Comparison of ENCODE assay signal across 8 mouse cellular contexts in the genomic region with DNA sequence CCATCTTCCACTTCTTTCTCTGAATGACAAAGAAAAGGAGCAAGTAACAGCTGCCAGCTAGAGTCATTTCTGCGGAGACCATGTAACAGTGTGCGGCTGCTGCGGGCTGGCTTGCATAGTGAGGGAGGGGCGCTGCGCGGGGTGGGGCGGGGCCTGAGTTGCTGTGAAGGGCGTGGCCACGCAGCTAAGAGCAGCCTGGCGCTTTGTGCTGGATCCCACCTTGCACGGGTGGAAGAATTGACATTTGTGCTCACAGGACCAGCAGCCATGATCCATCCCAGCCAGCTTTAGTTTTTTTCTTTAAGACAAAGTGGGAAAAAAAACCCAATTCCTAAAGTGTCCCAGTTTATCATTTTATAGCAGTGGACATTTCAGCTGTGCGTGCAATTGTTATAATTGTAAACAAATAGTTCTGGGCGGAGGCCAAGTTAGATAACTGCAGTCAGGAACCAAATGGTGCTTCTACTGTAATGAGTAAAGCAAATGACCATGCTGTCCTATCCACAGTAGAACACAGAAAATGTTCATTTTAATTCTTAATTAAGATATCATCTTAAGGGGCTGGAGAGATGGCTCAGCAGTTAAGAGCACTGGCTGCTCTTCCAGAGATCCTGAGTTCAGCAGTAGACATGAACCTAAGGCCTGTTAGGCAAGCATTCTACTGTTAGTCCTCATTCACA. TPM values are rescaled to one million over a fixed set of nuclear protein-coding genes. Genes with fewer than 3 reads are reported as not detected.
A peak's percentile ranks its signal among the peaks of the same experiment; 100 is the strongest.
DNase-seq lines count a peak whose midpoint lies in the region; ATAC-seq lines count a peak whose summit lies in the region.

No protein-coding gene starts in this region.

- peaks cover 5% of the 10 kb centered on the region; the same call in 1 of the 2 replicates for H3K9me3 ChIP-seq in forebrain, embryonic 16.5 days (ENCODE audit: control insufficient read depth, low read length)
- H3K9me3 ChIP-seq in hindbrain, embryonic 15.5 days = no peaks in the 10 kb centered on the region
- no peaks in the 10 kb centered on the region for H3K9me3 ChIP-seq in liver, embryonic 15.5 days (replicated peaks)
- no peaks in the 10 kb centered on the region for H3K9me3 ChIP-seq in neural tube, embryonic 11.5 days (ENCODE audit: control insufficient read depth, low read length)

- peak overlapping the region; percentile 44 for H3K9ac ChIP-seq in forebrain, embryonic 16.5 days (replicated peaks; ENCODE audit: low read depth, low read length)
- H3K9ac ChIP-seq in hindbrain, embryonic 15.5 days = peak overlapping the region; percentile 20; the same call in 1 of the 2 replicates
- H3K9ac ChIP-seq in liver, embryonic 15.5 days = peak overlapping the region; percentile 21; the same call in 1 of the 2 replicates
- no peak overlapping the region; the same call in 1 of the 2 replicates for H3K9ac ChIP-seq in neural tube, embryonic 11.5 days (ENCODE audit: low read length)

- peak overlapping the region; percentile 56 for H3K4me2 ChIP-seq in forebrain, embryonic 16.5 days (ENCODE audit: low read length)
- peak overlapping the region; percentile 53 for H3K4me2 ChIP-seq in hindbrain, embryonic 15.5 days
- H3K4me2 ChIP-seq in liver, embryonic 15.5 days = peak overlapping the region; percentile 75
- peak overlapping the region; percentile 10 for H3K4me2 ChIP-seq in neural tube, embryonic 11.5 days (ENCODE audit: low read depth)

- H3K27me3 ChIP-seq in forebrain, embryonic 16.5 days (replicated peaks; ENCODE audit: control insufficient read depth, insufficient read depth, low read length) = no peaks in the 10 kb centered on the region
- H3K27me3 ChIP-seq in hindbrain, embryonic 15.5 days = no peaks in the 10 kb centered on the region
- no peaks in the 10 kb centered on the region for H3K27me3 ChIP-seq in liver, embryonic 15.5 days
- no peaks in the 10 kb centered on the region for H3K27me3 ChIP-seq in neural tube, embryonic 11.5 days (ENCODE audit: control insufficient read depth, insufficient read depth, low read length)

- H3K4me3 ChIP-seq in forebrain, embryonic 16.5 days (replicated peaks; ENCODE audit: low read length) = peak overlapping the region; percentile 22
- H3K4me3 ChIP-seq in hindbrain, embryonic 15.5 days = peak overlapping the region; percentile 26
- peak overlapping the region; percentile 48 for H3K4me3 ChIP-seq in liver, embryonic 15.5 days (replicated peaks)
- no peak overlapping the region for H3K4me3 ChIP-seq in neural tube, embryonic 11.5 days (ENCODE audit: low read depth, low read length)

- DNase-seq in right cerebral cortex, adult 18-20 months = peak; percentile 17
- no peak for DNase-seq in right cerebral cortex, postnatal 36 days (ENCODE audit: low spot score in 2 of 2)
- DNase-seq in cerebellum, adult 18-20 months = peak; percentile 52 to 63
- peak; percentile 86 for DNase-seq in neural tube, embryonic 11.5 days (ENCODE audit: low spot score)
- no peak for DNase-seq in adipocyte (ENCODE audit: low spot score)

- peaks cover 10% of the 10 kb centered on the region for H3K4me1 ChIP-seq in forebrain, embryonic 16.5 days (replicated peaks; ENCODE audit: control insufficient read depth, insufficient read depth, low read length)
- peaks cover 16% of the 10 kb centered on the region for H3K4me1 ChIP-seq in hindbrain, embryonic 15.5 days (replicated peaks)
- H3K4me1 ChIP-seq in liver, embryonic 15.5 days (replicated peaks) = peaks cover 51% of the 10 kb centered on the region
- no peaks in the 10 kb centered on the region for H3K4me1 ChIP-seq in neural tube, embryonic 11.5 days (ENCODE audit: control insufficient read depth, insufficient read depth, low read length)

- ATAC-seq in forebrain, embryonic 16.5 days = peak; percentile 99
- ATAC-seq in hindbrain, embryonic 15.5 days (ENCODE audit: low FRiP score, low read depth) = peak; percentile 97
- ATAC-seq in liver, embryonic 15.5 days (ENCODE audit: insufficient read depth) = peak; percentile 84
- peak; percentile 97 for ATAC-seq in neural tube, embryonic 11.5 days (ENCODE audit: insufficient read depth, low FRiP score, low TSS enrichment)

- no peaks in the 10 kb centered on the region for H3K36me3 ChIP-seq in forebrain, embryonic 16.5 days (ENCODE audit: control insufficient read depth, insufficient read depth)
- no peaks in the 10 kb centered on the region for H3K36me3 ChIP-seq in hindbrain, embryonic 15.5 days
- H3K36me3 ChIP-seq in liver, embryonic 15.5 days (replicated peaks) = no peaks in the 10 kb centered on the region
- no peaks in the 10 kb centered on the region for H3K36me3 ChIP-seq in neural tube, embryonic 11.5 days (ENCODE audit: control insufficient read depth, insufficient read depth, low read length)

- peak overlapping the region; percentile 42 for H3K27ac ChIP-seq in forebrain, embryonic 16.5 days (ENCODE audit: low read length)
- peak overlapping the region; percentile 59 for H3K27ac ChIP-seq in hindbrain, embryonic 15.5 days (replicated peaks)
- 0 out of 2 replicates have a peak overlapping the region, but pooled peaks have one; percentile 29 for H3K27ac ChIP-seq in liver, embryonic 15.5 days (replicated peaks)
- 0 out of 2 replicates have a peak overlapping the region, but pooled peaks have one; percentile 10 for H3K27ac ChIP-seq in neural tube, embryonic 11.5 days (ENCODE audit: low read depth, low read length)

- WGBS in forebrain, embryonic 16.5 days = 8% methylated on average over 13 of the region's 13 CpGs
- 10% methylated on average over 13 of the region's 13 CpGs for whole genome bisulfite sequencing in hindbrain, embryonic 15.5 days
- WGBS in liver, embryonic 15.5 days (ENCODE audit: insufficient replicate concordance) = 3% methylated on average over 13 of the region's 13 CpGs
- 12% methylated on average over 13 of the region's 13 CpGs for WGBS in neural tube, embryonic 11.5 days

RNA-seq across cellular contexts. Expression of a gene that starts 18.4 kb away (rescaled TPM):
- polyA plus RNA-seq in forebrain, embryonic 16.5 days (2015; fragmentation: Nextera tagmentation; extraction: Ambion mirVana) = 30.3 and 38.0 TPM in 2 replicates
- 27.9 and 33.5 TPM in 2 replicates for polyA plus RNA-seq in hindbrain, embryonic 15.5 days (2015; fragmentation: Nextera tagmentation; extraction: Ambion mirVana)
- polyA plus RNA-seq in liver, embryonic 15.5 days (2015; fragmentation: Nextera tagmentation; extraction: Ambion mirVana) = 36.0 and 41.3 TPM in 2 replicates
- 22.3 and 25.7 TPM in 2 replicates for polyA plus RNA-seq in neural tube, embryonic 11.5 days (2014; fragmentation: Nextera tagmentation; extraction: Ambion mirVana)

Comparison
In these comparisons a context has a peak if more than half of its experiments do, and no peak if none do; other contexts are left out.
1. DNase-seq: peak in right cerebral cortex, adult 18-20 months (single experiment), cerebellum, adult 18-20 months (2 of 2) and neural tube, embryonic 11.5 days (single experiment); none in right cerebral cortex, postnatal 36 days (0 of 2) and adipocyte (single experiment).
2. H3K4me2 ChIP-seq: peak in every context shown above with its lines; median percentile 75 in liver, embryonic 15.5 days; 56 in forebrain, embryonic 16.5 days; 53 in hindbrain, embryonic 15.5 days; 10 in neural tube, embryonic 11.5 days.
3. Peak in every context shown above with its lines, with median percentiles within 50 percentile points of each other: ATAC-seq and H3K27ac ChIP-seq.